Mouse (Mus musculus) forebrain, postnatal 0 days (tissue): Measurements from ENCODE around the gene Nbea. TPM values are rescaled to one million over a fixed set of nuclear protein-coding genes. Genes with fewer than 3 reads are reported as not detected.

Experiments used
- ATAC-seq: fragments of 200-750 bp; cut with Nextera tagmentation; 2 replicates; pipeline ENCODE4 v1.8.0; 2017; ENCODE audit warnings: mild to moderate bottlenecking, moderate library complexity
- DNase-seq: peaks from one replicate; pipeline ENCODE4 v3.0.0-alpha.2; 2015
- H3K27ac ChIP-seq: fragments of 300-500 bp; sonication (generic); 2 replicates; pipeline ENCODE4 v1.5.1; 2014; ENCODE audit warnings: low read depth, mild to moderate bottlenecking, antibody characterized with exemption, low read length, moderate library complexity, mixed read lengths
- H3K27me3 ChIP-seq: fragments of 300-500 bp; sonication (generic); 2 replicates; pipeline ENCODE4 v1.6.1; 2014; ENCODE audit warnings: mild to moderate bottlenecking, low read length, mixed read lengths; ENCODE audit not compliant: insufficient read depth
- H3K36me3 ChIP-seq: fragments of 300-500 bp; sonication (generic); 2 replicates; pipeline ENCODE4 v1.6.1; 2014; ENCODE audit warnings: mild to moderate bottlenecking, moderate library complexity; ENCODE audit not compliant: insufficient read depth
- H3K4me1 ChIP-seq: fragments of 300-500 bp; sonication (generic); 2 replicates; pipeline ENCODE4 v1.6.1; 2014; ENCODE audit warnings: antibody characterized with exemption; ENCODE audit not compliant: insufficient read depth
- H3K4me2 ChIP-seq: fragments of 300-500 bp; sonication (generic); 2 replicates; pipeline ENCODE4 v1.6.1; 2014; ENCODE audit warnings: low read depth, mild to moderate bottlenecking, moderate library complexity
- H3K4me3 ChIP-seq: fragments of 300-500 bp; sonication (generic); 2 replicates; pipeline ENCODE4 v1.5.1; 2014; ENCODE audit warnings: low read depth, low read length, mixed read lengths
- H3K9ac ChIP-seq: fragments of 300-500 bp; sonication (generic); 2 replicates; pipeline ENCODE4 v1.6.1; 2014; ENCODE audit warnings: mild to moderate bottlenecking
- H3K9me3 ChIP-seq: fragments of 300-500 bp; sonication (generic); 2 replicates; pipeline ENCODE4 v1.6.1; 2016; ENCODE audit warnings: low read length
- CTCF ChIP-seq: sonication (generic); IDR thresholded peaks from 2 replicates; pipeline ENCODE4 v1.5.1; 2016; ENCODE audit warnings: antibody characterized with exemption, control low read depth, low read depth
- WGBS: fragments of 180-500 bp; shearing (Covaris S2); extraction: QIAGEN DNeasy Blood & Tissue Kit; methylation state at CpG from one replicate; pipeline ENCODE4 v1.1.7; 2014; 5-methylcytosine and 5-hydroxymethylcytosine counted together
- polyA plus RNA-seq: library from polyadenylated mRNA; unstranded; fragments of >200 nt; fragmentation: Nextera tagmentation; extraction: Ambion mirVana; gene quantifications from 2 replicates; pipeline ENCODE4 v1.2.1, GENCODE M21; 2015
- total RNA-seq: library from RNA; depleted of rRNA; stranded (reverse); fragments of >200 nt; gene quantifications from 2 replicates; pipeline ENCODE4 v1.2.3, GENCODE M21; 2014

Nbea gene
- total and polyA plus RNA-seq, 2 experiments from 2014 or later, result 42.3 to 198 TPM

GRCm38 (mm10) chr3:55693073-55693472 is 490.4 kb downstream of the Nbea start:
- TF ChIP-seq CTCF, result no peak
- Histone ChIP-seq H3K27me3 (no peaks in the 10 kb centered on the region), H3K9me3 (no peaks in the 10 kb centered on the region), H3K4me1 (no peaks in the 10 kb centered on the region), H3K4me2 (no peak overlapping the region), H3K36me3 (peaks cover 10% of the 10 kb centered on the region), H3K27ac (no peak overlapping the region), H3K4me3 (no peak overlapping the region), H3K9ac (no peak overlapping the region)
- DNase-seq (no peak), ATAC-seq (no peak)
- 47% methylated on average over 4 of the region's 4 CpGs for WGBS

- Histone ChIP-seq H3K27ac (no peak overlapping the region), H3K9ac (no peak overlapping the region), H3K9me3 (no peaks in the 10 kb centered on the region), H3K36me3 (peaks cover 14% of the 10 kb centered on the region; the same call in 1 of the 2 replicates), H3K4me2 (no peak overlapping the region), H3K27me3 (no peaks in the 10 kb centered on the region), H3K4me3 (no peak overlapping the region), H3K4me1 (no peaks in the 10 kb centered on the region)
- 16% methylated on average over 1 of the region's 1 CpGs for WGBS
- TF ChIP-seq CTCF, result no peak
- ATAC-seq (no peak), DNase-seq (no peak)
These were observed 495.4 kb downstream of the Nbea start for GRCm38 (mm10) chr3:55688098-55688497.

GRCm38 (mm10) chr3:55686993-55687392 is 496.5 kb downstream of the Nbea start:
- 50% methylated on average over 6 of the region's 6 CpGs for WGBS
- no peak for DNase-seq
- ATAC-seq, result no peak
- Histone ChIP-seq H3K9me3 (no peaks in the 10 kb centered on the region), H3K4me1 (no peaks in the 10 kb centered on the region), H3K9ac (no peak overlapping the region), H3K36me3 (peaks cover 14% of the 10 kb centered on the region; the same call in 1 of the 2 replicates), H3K4me2 (no peak overlapping the region), H3K4me3 (no peak overlapping the region), H3K27ac (no peak overlapping the region), H3K27me3 (no peaks in the 10 kb centered on the region)
- TF ChIP-seq CTCF, result no peak

- no peaks in the 10 kb centered on the region for H3K9me3 ChIP-seq
- TF ChIP-seq CTCF, result no peak
- no peak overlapping the region for H3K4me2 ChIP-seq
- DNase-seq, result no peak
- peaks cover 14% of the 10 kb centered on the region; the same call in 1 of the 2 replicates for H3K36me3 ChIP-seq
- H3K4me3 ChIP-seq, result no peak overlapping the region
- H3K27me3 ChIP-seq, result no peaks in the 10 kb centered on the region
- 46% methylated on average over 6 of the region's 6 CpGs for WGBS
- H3K4me1 ChIP-seq, result no peaks in the 10 kb centered on the region
- no peak for ATAC-seq
- no peak overlapping the region for H3K27ac ChIP-seq
- no peak overlapping the region for H3K9ac ChIP-seq
These were observed 497.9 kb downstream of the Nbea start for GRCm38 (mm10) chr3:55685627-55686026.

- TF ChIP-seq CTCF, result no peak
- H3K9ac ChIP-seq, result no peak overlapping the region
- peak; percentile 72 for ATAC-seq
These were observed 498.6 kb downstream of the Nbea start for GRCm38 (mm10) chr3:55684892-55685291.

GRCm38 (mm10) chr3:55677691-55678090 is 505.8 kb downstream of the Nbea start:
- no peak overlapping the region for H3K27ac ChIP-seq
- H3K4me1 ChIP-seq, result no peaks in the 10 kb centered on the region
- H3K4me2 ChIP-seq, result no peak overlapping the region
- H3K36me3 ChIP-seq, result no peaks in the 10 kb centered on the region
- WGBS, result 55% methylated on average over 2 of the region's 2 CpGs
- no peak for TF ChIP-seq CTCF
- no peaks in the 10 kb centered on the region for H3K9me3 ChIP-seq
- H3K27me3 ChIP-seq, result no peaks in the 10 kb centered on the region
- H3K4me3 ChIP-seq, result no peak overlapping the region
- ATAC-seq (no peak), DNase-seq (no peak)
- H3K9ac ChIP-seq, result no peak overlapping the region

More at GRCm38 (mm10) chr3:55684892-55685291, 498.6 kb downstream of the Nbea start:
- Histone ChIP-seq H3K27me3 (no peaks in the 10 kb centered on the region), H3K36me3 (peaks cover 14% of the 10 kb centered on the region; the same call in 1 of the 2 replicates), H3K4me1 (no peaks in the 10 kb centered on the region), H3K27ac (no peak overlapping the region), H3K4me2 (no peak overlapping the region), H3K9me3 (no peaks in the 10 kb centered on the region), H3K4me3 (no peak overlapping the region)
- WGBS, result 13% methylated on average over 4 of the region's 4 CpGs
- peak; percentile 47 for DNase-seq

GRCm38 (mm10) chr3:55674185-55674584 is 509.3 kb downstream of the Nbea start:
- TF ChIP-seq CTCF, result no peak
- ATAC-seq, result no peak
- Histone ChIP-seq H3K27ac (no peak overlapping the region), H3K27me3 (no peaks in the 10 kb centered on the region), H3K9me3 (no peaks in the 10 kb centered on the region), H3K4me2 (no peak overlapping the region), H3K9ac (no peak overlapping the region), H3K36me3 (no peaks in the 10 kb centered on the region), H3K4me3 (no peak overlapping the region), H3K4me1 (0 out of 2 replicates have a peak, but pooled peaks cover 4% of the 10 kb centered on the region)
- no peak for DNase-seq
- WGBS, result 78% methylated on average over 7 of the region's 7 CpGs
